Mouse (Mus musculus) stomach, embryonic 14.5 days (tissue): Measurements from ENCODE around the gene Trank1. TPM values are rescaled to one million over a fixed set of nuclear protein-coding genes. Genes with fewer than 3 reads are reported as not detected.

Source experiments
- ATAC-seq: fragments of 200-750 bp; cut with Nextera tagmentation; 2 replicates; pipeline ENCODE4 v1.8.0; 2017; ENCODE audit warnings: low read depth, moderate TSS enrichment; ENCODE audit not compliant: insufficient number of reproducible peaks, insufficient read depth, low FRiP score
- H3K27ac ChIP-seq: fragments of 300-500 bp; sonication (generic); 2 replicates; pipeline ENCODE4 v1.5.1; 2014; ENCODE audit warnings: mild to moderate bottlenecking, low read length, moderate library complexity, mixed read lengths
- H3K27me3 ChIP-seq: fragments of 300-500 bp; sonication (generic); 2 replicates; pipeline ENCODE4 v1.6.1; 2014; ENCODE audit warnings: low read length, control low read depth, mixed read lengths; ENCODE audit not compliant: control insufficient read depth, insufficient read depth
- H3K36me3 ChIP-seq: fragments of 300-500 bp; sonication (generic); 2 replicates; pipeline ENCODE4 v1.6.1; 2014; ENCODE audit warnings: mild to moderate bottlenecking, control low read depth, low read length, moderate library complexity, mixed read lengths; ENCODE audit not compliant: control insufficient read depth, insufficient read depth
- H3K4me1 ChIP-seq: fragments of 300-500 bp; sonication (generic); 2 replicates; pipeline ENCODE4 v1.6.1; 2014; ENCODE audit warnings: low read length, control low read depth, mixed read lengths; ENCODE audit not compliant: control insufficient read depth, insufficient read depth
- H3K4me2 ChIP-seq: fragments of 300-500 bp; sonication (generic); replicated peaks from 2 replicates; pipeline ENCODE4 v1.6.1; 2014; ENCODE audit warnings: low read depth, low read length, control low read depth
- H3K4me3 ChIP-seq: fragments of 300-500 bp; sonication (generic); 2 replicates; pipeline ENCODE4 v1.5.1; 2014; ENCODE audit warnings: low read depth, low read length, control low read depth
- H3K9ac ChIP-seq: fragments of 300-500 bp; sonication (generic); replicated peaks from 2 replicates; pipeline ENCODE4 v1.6.1; 2014; ENCODE audit warnings: low read depth, mild to moderate bottlenecking, control low read depth, low read length, moderate library complexity, mixed read lengths
- H3K9me3 ChIP-seq: fragments of 300-500 bp; sonication (generic); 2 replicates; pipeline ENCODE4 v1.6.1; 2016; ENCODE audit warnings: low read depth, low read length, control low read depth; ENCODE audit not compliant: control insufficient read depth
- WGBS: fragments of 180-500 bp; shearing (Covaris S2); extraction: QIAGEN DNeasy Blood & Tissue Kit; methylation state at CpG from one replicate; pipeline ENCODE4 v1.1.7; 2014; 5-methylcytosine and 5-hydroxymethylcytosine counted together
- polyA plus RNA-seq: library from polyadenylated mRNA; unstranded; fragments of >200 nt; fragmentation: Nextera tagmentation; extraction: Ambion mirVana; gene quantifications from 2 replicates; pipeline ENCODE4 v1.2.1, GENCODE M21; 2014

Gene Trank1
- polyA plus RNA-seq, 1 experiment from 2014 or later: 0.10 TPM

- WGBS: 81% methylated on average over 4 of the region's 4 CpGs
- no peak overlapping the region for H3K27ac ChIP-seq
- no peak overlapping the region for H3K9ac ChIP-seq
- H3K9me3 ChIP-seq: no peaks in the 10 kb centered on the region
- H3K36me3 ChIP-seq: no peaks in the 10 kb centered on the region
- H3K27me3 ChIP-seq: no peaks in the 10 kb centered on the region
- no peak overlapping the region for H3K4me2 ChIP-seq
- ATAC-seq: no peak
- no peaks in the 10 kb centered on the region for H3K4me1 ChIP-seq
- H3K4me3 ChIP-seq: no peak overlapping the region
These were observed 76.0 kb downstream of the Trank1 start for GRCm38 (mm10) chr9:111387576-111387975.

GRCm38 (mm10) chr9:111390016-111390415 is 78.5 kb downstream of the Trank1 start:
- no peak overlapping the region for H3K4me2 ChIP-seq
- H3K27me3 ChIP-seq: no peaks in the 10 kb centered on the region
- H3K9me3 ChIP-seq: no peaks in the 10 kb centered on the region
- no peak for ATAC-seq
- no peak overlapping the region for H3K4me3 ChIP-seq
- no peak overlapping the region for H3K9ac ChIP-seq
- no peaks in the 10 kb centered on the region for H3K4me1 ChIP-seq
- no peak overlapping the region for H3K27ac ChIP-seq
- 85% methylated on average over 9 of the region's 9 CpGs for WGBS
- no peaks in the 10 kb centered on the region for H3K36me3 ChIP-seq

GRCm38 (mm10) chr9:111391036-111391435 is 79.5 kb downstream of the Trank1 start:
- no peak overlapping the region for H3K27ac ChIP-seq
- ATAC-seq: no peak

GRCm38 (mm10) chr9:111391926-111392442 is 80.4 kb downstream of the Trank1 start:
- H3K4me3 ChIP-seq: no peak overlapping the region
- H3K27ac ChIP-seq: no peak overlapping the region
- ATAC-seq: no peak
- H3K4me1 ChIP-seq: no peaks in the 10 kb centered on the region
- H3K9ac ChIP-seq: no peak overlapping the region
- H3K9me3 ChIP-seq: no peaks in the 10 kb centered on the region
- no peak overlapping the region for H3K4me2 ChIP-seq
- no peaks in the 10 kb centered on the region for H3K36me3 ChIP-seq
- H3K27me3 ChIP-seq: no peaks in the 10 kb centered on the region
- WGBS: 84% methylated on average over 18 of the region's 18 CpGs

More at GRCm38 (mm10) chr9:111391036-111391435, 79.5 kb downstream of the Trank1 start:
- no peaks in the 10 kb centered on the region for H3K9me3 ChIP-seq
- H3K9ac ChIP-seq: no peak overlapping the region
- no peaks in the 10 kb centered on the region for H3K36me3 ChIP-seq
- H3K4me1 ChIP-seq: no peaks in the 10 kb centered on the region
- no peak overlapping the region for H3K4me2 ChIP-seq
- WGBS: 85% methylated on average over 8 of the region's 8 CpGs
- H3K27me3 ChIP-seq: no peaks in the 10 kb centered on the region
- no peak overlapping the region for H3K4me3 ChIP-seq

GRCm38 (mm10) chr9:111395265-111395664 is 83.7 kb downstream of the Trank1 start:
- Histone ChIP-seq H3K4me2 (no peak overlapping the region), H3K9ac (no peak overlapping the region), H3K36me3 (no peaks in the 10 kb centered on the region), H3K4me1 (no peaks in the 10 kb centered on the region), H3K9me3 (no peaks in the 10 kb centered on the region), H3K27ac (no peak overlapping the region), H3K4me3 (no peak overlapping the region), H3K27me3 (no peaks in the 10 kb centered on the region)
- ATAC-seq: no peak
- 76% methylated on average over 5 of the region's 5 CpGs for WGBS

GRCm38 (mm10) chr9:111398059-111398458 is 86.5 kb downstream of the Trank1 start:
- Histone ChIP-seq H3K36me3 (no peaks in the 10 kb centered on the region), H3K4me2 (no peak overlapping the region), H3K4me3 (no peak overlapping the region), H3K9ac (no peak overlapping the region), H3K4me1 (no peaks in the 10 kb centered on the region), H3K9me3 (no peaks in the 10 kb centered on the region), H3K27ac (no peak overlapping the region), H3K27me3 (no peaks in the 10 kb centered on the region)
- 88% methylated on average over 2 of the region's 2 CpGs for WGBS
- no peak for ATAC-seq

GRCm38 (mm10) chr9:111400089-111400488 is 88.5 kb downstream of the Trank1 start:
- no peak overlapping the region for H3K4me2 ChIP-seq
- no peak for ATAC-seq
- 78% methylated on average over 4 of the region's 4 CpGs for WGBS

GRCm38 (mm10) chr9:111403159-111403558 is 91.6 kb downstream of the Trank1 start:
- Histone ChIP-seq H3K4me3 (no peak overlapping the region), H3K4me2 (no peak overlapping the region), H3K9me3 (no peaks in the 10 kb centered on the region), H3K4me1 (peaks cover 8% of the 10 kb centered on the region), H3K27me3 (no peaks in the 10 kb centered on the region), H3K9ac (no peak overlapping the region), H3K36me3 (no peaks in the 10 kb centered on the region), H3K27ac (no peak overlapping the region)
- no peak for ATAC-seq
- WGBS: 88% methylated on average over 4 of the region's 4 CpGs

More at GRCm38 (mm10) chr9:111400089-111400488, 88.5 kb downstream of the Trank1 start:
- Histone ChIP-seq H3K4me3 (no peak overlapping the region), H3K36me3 (no peaks in the 10 kb centered on the region), H3K9ac (no peak overlapping the region), H3K4me1 (0 out of 2 replicates have a peak, but pooled peaks cover 5% of the 10 kb centered on the region), H3K9me3 (no peaks in the 10 kb centered on the region), H3K27ac (no peak overlapping the region), H3K27me3 (no peaks in the 10 kb centered on the region)
